Mouse (Mus musculus): ENCODE measurements around the gene Chit1. TPM values are rescaled to one million over a fixed set of nuclear protein-coding genes. Genes with fewer than 3 reads are reported as not detected.

The Chit1 gene
- polyA plus RNA-seq, 1 experiment from 2014 or later, result 0.15 TPM

DNA sequence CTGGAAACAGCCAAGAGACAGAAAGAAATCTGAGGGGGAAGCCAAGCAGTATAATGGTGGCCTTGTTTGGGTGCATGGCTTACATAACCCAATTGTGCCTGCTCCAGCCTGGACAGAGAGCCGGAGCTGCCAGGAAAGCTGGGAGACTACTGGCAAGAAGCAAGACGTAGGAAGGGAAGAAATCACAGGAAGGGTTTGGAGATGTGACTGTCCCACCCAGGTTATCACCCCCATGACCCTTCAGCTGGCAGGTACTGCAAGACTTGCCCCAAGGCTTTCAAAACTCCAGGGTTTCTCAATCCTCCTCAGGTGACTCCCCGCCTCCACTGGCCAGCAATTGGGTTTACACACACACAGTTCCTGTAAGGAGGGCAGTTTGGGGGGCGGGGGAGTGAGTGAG lies 71.0 kb downstream of the Chit1 start, which contains the start of gene Chil1:
TSS of gene Chil1 (plus strand) at position 152 of the 400 bp plus-strand sequence.
- 62% methylated on average over 4 of the region's 4 CpGs for whole genome bisulfite sequencing

DNA sequence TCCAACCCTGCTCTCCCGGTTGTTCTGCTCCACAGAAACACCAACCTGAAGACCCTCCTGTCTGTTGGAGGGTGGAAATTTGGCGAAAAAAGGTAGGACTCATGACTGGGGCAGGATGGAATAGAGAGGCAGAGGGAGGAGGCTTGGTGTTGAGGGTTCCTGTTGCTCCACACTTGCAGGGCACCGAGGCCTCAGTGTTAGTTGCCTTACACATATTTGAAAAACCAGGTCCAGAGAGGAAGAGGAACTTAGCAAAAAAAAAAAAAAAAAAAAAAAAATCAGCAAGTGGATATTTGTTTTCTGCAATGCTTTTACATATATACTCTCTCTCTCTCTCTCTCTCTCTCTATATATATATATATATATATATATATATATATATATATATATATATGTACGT lies 73.0 kb downstream of the Chit1 start:
- Histone ChIP-seq H3K9ac (no peak overlapping the region), H3K4me1 (peaks cover 10% of the 10 kb centered on the region), H3K9me3 (no peaks in the 10 kb centered on the region), H3K27ac (no peak overlapping the region), H3K4me3 (no peak overlapping the region), H3K4me2 (replicated peaks) (no peak overlapping the region), H3K27me3 (replicated peaks) (no peaks in the 10 kb centered on the region), H3K36me3 (no peaks in the 10 kb centered on the region)
- WGBS, result 95% methylated on average over 4 of the region's 4 CpGs
- ATAC-seq (ENCODE audit: low FRiP score, low read depth), result no peak

More for the DNA sequence above, 71.0 kb downstream of the Chit1 start, which contains the start of gene Chil1:
- no peak within 1 kb of the TSS for H3K4me2 ChIP-seq (replicated peaks)
- no peak within 1 kb of the TSS for H3K4me3 ChIP-seq
- H3K4me1 ChIP-seq, result no peaks in the 10 kb centered on the region
- H3K27me3 ChIP-seq (replicated peaks), result no peaks in the 10 kb centered on the region
- H3K9ac ChIP-seq, result no peak within 1 kb of the TSS
- H3K9me3 ChIP-seq, result no peaks in the 10 kb centered on the region
- no peak within 1 kb of the TSS for H3K27ac ChIP-seq
- H3K36me3 ChIP-seq, result no peaks in the 10 kb centered on the region
- ATAC-seq (ENCODE audit: low FRiP score, low read depth), result no peak

DNA sequence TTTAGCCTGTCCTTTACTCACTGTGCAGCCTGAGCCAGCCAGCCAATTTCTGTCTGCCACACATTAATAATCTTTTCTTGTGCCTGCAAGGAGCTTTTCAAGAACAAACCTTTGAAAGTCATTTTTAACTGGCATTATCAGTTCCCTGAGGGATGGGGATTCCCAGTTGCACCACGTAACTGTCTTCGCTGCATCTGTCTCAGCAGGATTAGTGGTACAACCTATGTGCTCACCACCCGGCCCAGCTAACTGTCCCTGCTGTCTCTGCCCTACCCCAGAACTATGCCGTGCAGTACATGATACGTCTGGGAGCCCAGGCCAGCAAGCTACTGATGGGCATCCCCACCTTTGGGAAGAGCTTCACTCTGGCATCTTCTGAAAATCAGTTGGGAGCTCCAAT lies 77.2 kb downstream of the Chit1 start:
- no peak for ATAC-seq (ENCODE audit: low FRiP score, low read depth)
- peaks cover 16% of the 10 kb centered on the region for H3K4me1 ChIP-seq
- H3K4me3 ChIP-seq, result no peak overlapping the region
- no peaks in the 10 kb centered on the region for H3K36me3 ChIP-seq
- H3K9me3 ChIP-seq, result no peaks in the 10 kb centered on the region
- 81% methylated on average over 5 of the region's 5 CpGs for whole genome bisulfite sequencing
- H3K27ac ChIP-seq, result no peak overlapping the region; the same call in 1 of the 2 replicates
- H3K9ac ChIP-seq, result no peak overlapping the region
- H3K4me2 ChIP-seq (replicated peaks), result no peak overlapping the region
- H3K27me3 ChIP-seq (replicated peaks), result no peaks in the 10 kb centered on the region

DNA sequence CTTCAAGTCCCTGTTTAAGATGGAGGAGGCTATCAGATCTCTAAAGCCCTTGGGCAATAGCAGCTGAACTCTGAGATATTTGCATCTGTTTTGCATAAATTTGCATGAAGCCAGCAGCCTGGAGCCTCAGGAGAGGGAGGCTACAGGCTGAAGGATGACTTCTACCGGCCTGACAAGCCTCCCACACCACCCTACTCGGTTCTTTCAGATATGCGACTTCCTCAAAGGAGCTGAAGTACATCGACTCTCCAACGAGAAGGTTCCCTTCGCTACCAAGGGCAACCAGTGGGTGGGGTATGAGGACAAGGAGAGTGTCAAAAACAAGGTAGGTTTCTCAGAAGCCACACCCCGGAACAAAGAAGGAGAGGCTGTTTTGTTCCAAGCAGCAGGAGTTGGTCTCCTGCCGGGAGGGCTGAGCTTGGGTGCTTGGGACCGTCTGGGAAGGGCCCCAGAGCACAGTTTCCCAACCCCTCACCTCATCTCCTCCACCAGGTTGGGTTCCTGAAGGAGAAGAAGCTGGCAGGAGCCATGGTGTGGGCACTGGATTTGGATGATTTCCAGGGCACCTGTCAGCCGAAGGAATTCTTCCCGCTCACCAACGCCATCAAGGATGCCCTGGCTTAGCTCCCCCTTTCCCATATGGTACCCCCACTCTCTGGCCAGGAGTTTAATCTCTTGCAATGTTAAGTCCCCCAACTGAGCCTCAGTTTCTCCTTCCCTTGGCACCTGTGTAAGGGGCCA lies 78.1 kb downstream of the Chit1 start:
- peak overlapping the region; percentile 18; the same call in 1 of the 2 replicates for H3K4me2 ChIP-seq (replicated peaks)
- 31% methylated on average over 12 of the region's 12 CpGs for WGBS
- no peaks in the 10 kb centered on the region for H3K9me3 ChIP-seq
- ATAC-seq (ENCODE audit: low FRiP score, low read depth), result no peak
- no peak overlapping the region for H3K9ac ChIP-seq
- H3K4me1 ChIP-seq, result peaks cover 21% of the 10 kb centered on the region
- no peaks in the 10 kb centered on the region for H3K36me3 ChIP-seq
- H3K4me3 ChIP-seq, result no peak overlapping the region
- H3K27ac ChIP-seq, result no peak overlapping the region
- H3K27me3 ChIP-seq (replicated peaks), result no peaks in the 10 kb centered on the region

GRCm38 (mm10) chr1:134191192-134191591 lies 80.2 kb downstream of the Chit1 start:
- Histone ChIP-seq H3K4me2 (replicated peaks) (no peak overlapping the region), H3K36me3 (no peaks in the 10 kb centered on the region), H3K27me3 (replicated peaks) (no peaks in the 10 kb centered on the region), H3K9me3 (no peaks in the 10 kb centered on the region), H3K9ac (no peak overlapping the region), H3K27ac (no peak overlapping the region), H3K4me1 (peaks cover 24% of the 10 kb centered on the region), H3K4me3 (no peak overlapping the region)
- no peak for ATAC-seq (ENCODE audit: low FRiP score, low read depth)
- WGBS, result 85% methylated on average over 5 of the region's 5 CpGs

DNA sequence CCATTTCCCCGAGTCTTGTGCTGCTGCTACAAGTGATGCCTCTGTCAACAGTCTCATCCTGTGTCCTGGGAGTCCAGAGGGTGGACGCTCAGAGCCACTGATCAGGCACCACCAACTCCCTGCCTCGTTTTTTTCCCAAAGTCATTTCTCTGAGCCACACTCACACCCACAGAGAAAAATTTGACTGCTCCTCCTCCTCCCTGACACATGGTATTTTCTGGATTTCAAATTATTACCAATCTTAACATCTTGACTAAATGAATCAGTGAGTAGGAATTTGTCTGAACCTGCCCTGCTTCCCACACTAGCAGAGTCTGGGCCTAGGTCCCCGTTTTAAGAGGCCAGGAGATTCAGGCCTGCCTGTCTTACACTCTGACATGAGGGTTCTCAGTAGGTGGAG lies 81.0 kb downstream of the Chit1 start:
- H3K27ac ChIP-seq, result no peak overlapping the region
- H3K4me1 ChIP-seq, result peaks cover 24% of the 10 kb centered on the region
- no peaks in the 10 kb centered on the region for H3K27me3 ChIP-seq (replicated peaks)
- no peaks in the 10 kb centered on the region for H3K9me3 ChIP-seq
- H3K4me2 ChIP-seq (replicated peaks), result no peak overlapping the region
- H3K4me3 ChIP-seq, result no peak overlapping the region
- no peaks in the 10 kb centered on the region for H3K36me3 ChIP-seq
- no peak for ATAC-seq (ENCODE audit: low FRiP score, low read depth)
- WGBS, result 63% methylated on average over 4 of the region's 4 CpGs
- H3K9ac ChIP-seq, result no peak overlapping the region

- Histone ChIP-seq H3K9me3 (no peaks in the 10 kb centered on the region), H3K27me3 (replicated peaks) (no peaks in the 10 kb centered on the region), H3K4me3 (no peak within 1 kb of the TSS), H3K4me2 (replicated peaks) (no peak within 1 kb of the TSS), H3K27ac (no peak within 1 kb of the TSS), H3K9ac (no peak within 1 kb of the TSS), H3K36me3 (no peaks in the 10 kb centered on the region), H3K4me1 (peaks cover 24% of the 10 kb centered on the region)
- WGBS, result 89% methylated on average over 1 of the region's 1 CpGs
- ATAC-seq (ENCODE audit: low FRiP score, low read depth), result no peak
Measured at GRCm38 (mm10) chr1:134193126-134193525, 82.1 kb downstream of the Chit1 start, which contains the start of gene Mybph. Gene Mybph (plus strand): TSS chr1:134193448.

GRCm38 (mm10) chr1:134193674-134194197 lies 82.7 kb downstream of the Chit1 start:
- H3K4me1 ChIP-seq, result peaks cover 18% of the 10 kb centered on the region
- no peak overlapping the region for H3K4me2 ChIP-seq (replicated peaks)
- no peak for ATAC-seq (ENCODE audit: low FRiP score, low read depth)
- H3K27me3 ChIP-seq (replicated peaks), result no peaks in the 10 kb centered on the region
- H3K4me3 ChIP-seq, result no peak overlapping the region
- H3K9ac ChIP-seq, result no peak overlapping the region
- H3K9me3 ChIP-seq, result no peaks in the 10 kb centered on the region
- H3K36me3 ChIP-seq, result no peaks in the 10 kb centered on the region
- WGBS, result 68% methylated on average over 7 of the region's 7 CpGs
- no peak overlapping the region for H3K27ac ChIP-seq

DNA sequence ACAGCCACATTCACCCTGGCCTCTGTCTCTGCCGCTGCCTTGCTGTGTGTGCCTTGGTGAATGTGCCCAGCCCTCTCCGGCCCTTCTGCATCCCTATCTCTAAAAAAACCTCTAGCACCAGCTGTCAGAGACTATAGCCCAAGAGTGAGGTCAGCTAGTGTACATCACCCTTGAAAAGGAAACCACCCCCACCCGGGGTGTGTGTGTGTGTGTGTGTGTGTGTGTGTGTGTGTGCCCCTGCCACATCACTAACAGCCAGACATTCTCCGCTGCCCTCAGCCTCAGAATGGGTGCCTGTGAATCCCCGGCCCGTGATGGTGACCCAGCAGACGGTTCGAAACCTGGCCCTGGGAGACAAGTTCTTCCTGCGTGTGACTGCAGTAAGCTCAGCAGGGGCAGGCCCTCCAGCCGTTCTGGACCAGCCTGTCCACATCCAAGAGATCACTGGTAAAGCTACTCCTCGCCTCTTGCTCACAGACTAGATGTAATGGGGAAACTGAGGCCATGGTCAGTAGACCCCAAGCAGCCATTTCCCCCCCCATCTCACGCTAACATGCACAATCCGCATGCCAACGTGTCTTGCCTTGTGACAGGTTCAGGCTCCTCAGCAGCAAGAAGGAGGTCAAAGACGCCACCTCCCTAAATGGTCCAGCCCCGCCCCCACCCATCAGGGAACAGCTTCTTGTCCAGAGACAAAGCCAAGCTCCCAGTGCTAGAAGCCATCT lies 83.4 kb downstream of the Chit1 start:
- Histone ChIP-seq H3K9me3 (no peaks in the 10 kb centered on the region), H3K27ac (no peak overlapping the region), H3K4me1 (peaks cover 11% of the 10 kb centered on the region), H3K4me3 (no peak overlapping the region), H3K27me3 (replicated peaks) (no peaks in the 10 kb centered on the region), H3K4me2 (replicated peaks) (no peak overlapping the region), H3K36me3 (no peaks in the 10 kb centered on the region), H3K9ac (no peak overlapping the region)
- no peak for ATAC-seq (ENCODE audit: low FRiP score, low read depth)
- 73% methylated on average over 16 of the region's 16 CpGs for WGBS

GRCm38 (mm10) chr1:134195117-134195516 lies 84.1 kb downstream of the Chit1 start:
- no peak for ATAC-seq (ENCODE audit: low FRiP score, low read depth)
- H3K36me3 ChIP-seq, result no peaks in the 10 kb centered on the region
- 50% methylated on average over 2 of the region's 2 CpGs for WGBS
- H3K4me3 ChIP-seq, result no peak overlapping the region
- no peak overlapping the region for H3K4me2 ChIP-seq (replicated peaks)
- peaks cover 10% of the 10 kb centered on the region for H3K4me1 ChIP-seq
- no peaks in the 10 kb centered on the region for H3K27me3 ChIP-seq (replicated peaks)
- no peaks in the 10 kb centered on the region for H3K9me3 ChIP-seq
- no peak overlapping the region for H3K27ac ChIP-seq
- H3K9ac ChIP-seq, result no peak overlapping the region

- Histone ChIP-seq H3K9me3 (no peaks in the 10 kb centered on the region), H3K4me3 (no peak overlapping the region), H3K36me3 (no peaks in the 10 kb centered on the region), H3K4me2 (replicated peaks) (no peak overlapping the region), H3K27me3 (replicated peaks) (no peaks in the 10 kb centered on the region), H3K4me1 (peaks cover 10% of the 10 kb centered on the region), H3K27ac (no peak overlapping the region), H3K9ac (no peak overlapping the region)
- ATAC-seq (ENCODE audit: low FRiP score, low read depth), result no peak
- 55% methylated on average over 3 of the region's 3 CpGs for WGBS
Measured at GRCm38 (mm10) chr1:134195571-134195970, 84.5 kb downstream of the Chit1 start.

DNA sequence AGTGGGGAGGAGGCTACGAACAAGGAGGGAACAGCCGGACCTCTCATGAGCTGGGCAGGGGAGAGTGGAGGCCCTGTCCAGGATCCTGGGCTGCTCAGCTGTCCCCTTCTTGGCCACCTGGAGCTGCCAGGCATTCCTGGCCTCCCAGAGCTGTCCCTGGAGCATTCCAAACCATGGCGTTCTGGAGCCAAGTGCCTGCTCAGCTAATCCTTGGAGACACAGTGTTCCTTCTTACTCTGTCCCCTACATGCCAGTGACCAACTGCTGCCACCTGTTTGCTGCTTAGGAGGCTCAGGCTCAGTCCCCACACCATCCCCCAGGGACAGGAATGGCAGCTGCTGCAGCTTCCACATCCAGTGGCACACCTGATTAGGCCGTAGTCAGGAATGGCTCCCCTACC lies 84.9 kb downstream of the Chit1 start:
- no peaks in the 10 kb centered on the region for H3K36me3 ChIP-seq
- peaks cover 10% of the 10 kb centered on the region for H3K4me1 ChIP-seq
- ATAC-seq (ENCODE audit: low FRiP score, low read depth), result no peak
- WGBS, result 66% methylated on average over 4 of the region's 4 CpGs
- H3K9me3 ChIP-seq, result no peaks in the 10 kb centered on the region
- no peak overlapping the region for H3K4me2 ChIP-seq (replicated peaks)
- H3K27me3 ChIP-seq (replicated peaks), result no peaks in the 10 kb centered on the region
- no peak overlapping the region for H3K27ac ChIP-seq
- H3K4me3 ChIP-seq, result no peak overlapping the region
- H3K9ac ChIP-seq, result no peak overlapping the region
